In genomic region chr6:115522691-115523146, GRCm38 (mm10) we compare ENCODE assay signal across 12 mouse cellular contexts. TPM values are rescaled to one million over a fixed set of nuclear protein-coding genes. Genes with fewer than 3 reads are reported as not detected.
DNase-seq lines count a peak whose midpoint lies in the region; ATAC-seq and TF ChIP-seq lines count a peak whose summit lies in the region.
"Had no signal": no experiment of that assay in that cellular context is flagged by ENCODE, and none has a peak within 500 bp of the region (broad histone marks: within the 10 kb centered on the region; RNA-seq: fewer than 3 reads in every experiment).

No protein-coding gene starts in this region.

- no peaks in the 10 kb centered on the region for H3K9me3 ChIP-seq in hindbrain, embryonic 10.5 days
- no peaks in the 10 kb centered on the region for H3K9me3 ChIP-seq in hindbrain, postnatal 0 days (ENCODE audit: low read length)
- no peaks in the 10 kb centered on the region for H3K9me3 ChIP-seq in lung, postnatal 0 days (ENCODE audit: low read length)
- H3K9me3 ChIP-seq in stomach, postnatal 0 days (ENCODE audit: control insufficient read depth, low read length) = no peaks in the 10 kb centered on the region
- no peaks in the 10 kb centered on the region for H3K9me3 ChIP-seq in hindbrain, embryonic 12.5 days (replicated peaks)
- H3K9me3 ChIP-seq: forebrain, embryonic 15.5 days had no signal

- H3K4me1 ChIP-seq in hindbrain, embryonic 10.5 days (replicated peaks) = peaks cover 8% of the 10 kb centered on the region
- no peaks in the 10 kb centered on the region; the same call in 1 of the 2 replicates for H3K4me1 ChIP-seq in hindbrain, postnatal 0 days (ENCODE audit: insufficient read depth, low read length)
- peaks cover 19% of the 10 kb centered on the region; the same call in 1 of the 2 replicates for H3K4me1 ChIP-seq in lung, postnatal 0 days (ENCODE audit: insufficient read depth, low read depth, low read length)
- 0 out of 2 replicates have a peak, but pooled peaks cover 2% of the 10 kb centered on the region for H3K4me1 ChIP-seq in stomach, postnatal 0 days (replicated peaks; ENCODE audit: control insufficient read depth, insufficient read depth)
- H3K4me1 ChIP-seq in hindbrain, embryonic 12.5 days = peaks cover 3% of the 10 kb centered on the region; the same call in 1 of the 2 replicates
- H3K4me1 ChIP-seq: forebrain, embryonic 15.5 days had no signal

- H3K27me3 ChIP-seq in hindbrain, embryonic 10.5 days (ENCODE audit: insufficient read depth, poor library complexity, severe bottlenecking) = no peaks in the 10 kb centered on the region; the same call in 1 of the 2 replicates
- H3K27me3 ChIP-seq in hindbrain, postnatal 0 days (ENCODE audit: insufficient read depth, low read length) = no peaks in the 10 kb centered on the region
- H3K27me3 ChIP-seq in lung, postnatal 0 days (replicated peaks; ENCODE audit: insufficient read depth, low read length) = no peaks in the 10 kb centered on the region
- no peaks in the 10 kb centered on the region for H3K27me3 ChIP-seq in stomach, postnatal 0 days (ENCODE audit: control insufficient read depth, insufficient read depth, low read length)
- no peaks in the 10 kb centered on the region for H3K27me3 ChIP-seq in hindbrain, embryonic 12.5 days
- H3K27me3 ChIP-seq: forebrain, embryonic 15.5 days had no signal

- WGBS in hindbrain, embryonic 10.5 days = 82% methylated on average over 6 of the region's 6 CpGs
- 72% methylated on average over 6 of the region's 6 CpGs for WGBS in hindbrain, postnatal 0 days
- WGBS in lung, postnatal 0 days = 48% methylated on average over 6 of the region's 6 CpGs
- WGBS in stomach, postnatal 0 days = 55% methylated on average over 6 of the region's 6 CpGs
- 84% methylated on average over 6 of the region's 6 CpGs for WGBS in hindbrain, embryonic 12.5 days

- no peak overlapping the region for H3K9ac ChIP-seq in hindbrain, postnatal 0 days (replicated peaks; ENCODE audit: low read length)
- no peak overlapping the region for H3K9ac ChIP-seq in lung, postnatal 0 days (replicated peaks; ENCODE audit: low read depth)
- H3K9ac ChIP-seq in stomach, postnatal 0 days (ENCODE audit: low read length) = no peak overlapping the region
- H3K9ac ChIP-seq in hindbrain, embryonic 12.5 days = no peak overlapping the region
- H3K9ac ChIP-seq: forebrain, embryonic 15.5 days had no signal

- H3K4me2 ChIP-seq in hindbrain, postnatal 0 days (ENCODE audit: low read depth, low read length) = no peak overlapping the region
- no peak overlapping the region for H3K4me2 ChIP-seq in lung, postnatal 0 days (replicated peaks; ENCODE audit: low read depth, low read length)
- H3K4me2 ChIP-seq in stomach, postnatal 0 days (replicated peaks; ENCODE audit: low read depth) = no peak overlapping the region
- H3K4me2 ChIP-seq in hindbrain, embryonic 12.5 days (replicated peaks) = no peak overlapping the region
- H3K4me2 ChIP-seq: forebrain, embryonic 15.5 days had no signal

- no peak overlapping the region for H3K4me3 ChIP-seq in hindbrain, embryonic 10.5 days
- H3K4me3 ChIP-seq in hindbrain, postnatal 0 days (ENCODE audit: low read length) = no peak overlapping the region
- H3K4me3 ChIP-seq in lung, postnatal 0 days (ENCODE audit: low read depth, low read length) = no peak overlapping the region
- H3K4me3 ChIP-seq in stomach, postnatal 0 days (ENCODE audit: low read depth, low read length) = no peak overlapping the region
- H3K4me3 ChIP-seq in hindbrain, embryonic 12.5 days = no peak overlapping the region
- H3K4me3 ChIP-seq: forebrain, embryonic 15.5 days; left cerebral cortex, adult 2 months had no signal

- no peaks in the 10 kb centered on the region for H3K36me3 ChIP-seq in hindbrain, embryonic 10.5 days
- no peaks in the 10 kb centered on the region for H3K36me3 ChIP-seq in hindbrain, postnatal 0 days (ENCODE audit: insufficient read depth, low read length)
- H3K36me3 ChIP-seq in lung, postnatal 0 days (ENCODE audit: insufficient read depth, low read length) = no peaks in the 10 kb centered on the region
- no peaks in the 10 kb centered on the region for H3K36me3 ChIP-seq in stomach, postnatal 0 days (ENCODE audit: control insufficient read depth, insufficient read depth, low read length)
- H3K36me3 ChIP-seq in hindbrain, embryonic 12.5 days = no peaks in the 10 kb centered on the region
- H3K36me3 ChIP-seq: forebrain, embryonic 15.5 days had no signal

- no peak for DNase-seq in hindbrain, embryonic 10.5 days (ENCODE audit: low spot score)
- DNase-seq in hindbrain, postnatal 0 days (ENCODE audit: low spot score) = no peak
- no peak for DNase-seq in lung, postnatal 0 days (ENCODE audit: low spot score)
- no peak for DNase-seq in lung, postnatal 25 days (ENCODE audit: low spot score)
- DNase-seq in heart, postnatal 14 days = peak; percentile 27 to 38
- peak; percentile 18 for DNase-seq in stomach, postnatal 0 days (ENCODE audit: low spot score)
- no peak for DNase-seq in layer of hippocampus, adult 9-10 months (ENCODE audit: low spot score)
- DNase-seq: liver had no signal

- H3K27ac ChIP-seq in hindbrain, embryonic 10.5 days = peak overlapping the region; percentile 12; the same call in 1 of the 2 replicates
- H3K27ac ChIP-seq in hindbrain, postnatal 0 days = no peak overlapping the region; the same call in 1 of the 2 replicates
- H3K27ac ChIP-seq in lung, postnatal 0 days (ENCODE audit: low read length) = no peak overlapping the region
- peak overlapping the region; percentile 25; the same call in 1 of the 2 replicates for H3K27ac ChIP-seq in stomach, postnatal 0 days (replicated peaks)
- H3K27ac ChIP-seq in hindbrain, embryonic 12.5 days = no peak overlapping the region
- H3K27ac ChIP-seq: forebrain, embryonic 15.5 days; left cerebral cortex, adult 2 months had no signal

- TF ChIP-seq CTCF in hindbrain, postnatal 0 days (IDR thresholded peaks at IDR 0.05; ENCODE audit: low read depth) = no peak
- TF ChIP-seq CTCF in lung, postnatal 0 days (IDR thresholded peaks at IDR 0.05) = no peak
- TF ChIP-seq CTCF in stomach, postnatal 0 days (IDR thresholded peaks at IDR 0.05; ENCODE audit: low read depth) = no peak

- 0 out of 2 replicates have a peak, but pooled peaks have one; percentile 16 for TF ChIP-seq EP300 in lung, postnatal 0 days (IDR thresholded peaks at IDR 0.05)
- no peak for TF ChIP-seq EP300 in stomach, postnatal 0 days (optimal IDR thresholded peaks at IDR 0.05)

- intact Hi-C loops in heart, postnatal 14 days (cut with DNase I) = loop anchor here (1.0 kb wide), 1 partner anchor 42 kb away; no protein-coding TSS in a partner anchor

- ATAC-seq in hindbrain, postnatal 0 days = no peak
- 0 out of 2 replicates have a peak, but pooled peaks have one; percentile 12 for ATAC-seq in lung, postnatal 0 days
- no peak for ATAC-seq in stomach, postnatal 0 days (ENCODE audit: low FRiP score, low TSS enrichment)
- no peak for ATAC-seq in hindbrain, embryonic 12.5 days (ENCODE audit: low FRiP score)
- ATAC-seq: forebrain, embryonic 15.5 days; inflammation-experienced regulatory T-cells, adult 6 months had no signal

RNA-seq across cellular contexts. Expression of gene Tsen2, which starts 21.7 kb away (rescaled TPM):
- polyA plus RNA-seq in hindbrain, embryonic 10.5 days (2016; fragmentation: Nextera tagmentation; extraction: Ambion mirVana) = 32.7 and 34.6 TPM in 2 replicates
- 18.3 and 19.2 TPM in 2 replicates for total RNA-seq in hindbrain, postnatal 0 days (2014; rRNA removed)
- polyA plus RNA-seq in hindbrain, postnatal 0 days (2015; fragmentation: Nextera tagmentation; extraction: Ambion mirVana) = 22.7 and 25.9 TPM in 2 replicates
- 8.7 and 9.6 TPM in 2 replicates for polyA plus RNA-seq in lung, postnatal 0 days (2015; fragmentation: Nextera tagmentation; extraction: Ambion mirVana)
- 1 to 10 TPM; 7.0 to 7.5 TPM for total RNA-seq in heart, postnatal 14 days (2021)
- 10.0 and 11.1 TPM in 2 replicates for polyA plus RNA-seq in stomach, postnatal 0 days (2015; fragmentation: Nextera tagmentation; extraction: Ambion mirVana)
- polyA plus RNA-seq in hindbrain, embryonic 12.5 days (2016; fragmentation: Nextera tagmentation; extraction: Ambion mirVana) = 28.4 and 30.4 TPM in 2 replicates

Comparison
In these comparisons a context has a peak if more than half of its experiments do, and no peak if none do; other contexts are left out.
1. H3K27ac ChIP-seq: peak in hindbrain, embryonic 10.5 days (single experiment) and stomach, postnatal 0 days (single experiment); none in hindbrain, postnatal 0 days (single experiment), lung, postnatal 0 days (single experiment) and hindbrain, embryonic 12.5 days (single experiment).
2. DNase-seq: peak in heart, postnatal 14 days (2 of 2) and stomach, postnatal 0 days (single experiment); none in hindbrain, embryonic 10.5 days (single experiment), hindbrain, postnatal 0 days (single experiment), lung, postnatal 0 days (single experiment), lung, postnatal 25 days (single experiment) and layer of hippocampus, adult 9-10 months (single experiment).